Mouse (Mus musculus) neutrophil, adult 59 days (primary cell): Measurements from ENCODE around the gene Olfr846. TPM values are rescaled to one million over a fixed set of nuclear protein-coding genes. Genes with fewer than 3 reads are reported as not detected.

Experiments
- total RNA-seq, 2 experiments: library from RNA; stranded (reverse); gene quantifications; 1 replicate in 1 of 2; 2 replicates in 1 of 2; pipeline ENCODE4 v1.2.4; 2023

The Olfr846 gene
- total RNA-seq, result not detected

DNA sequence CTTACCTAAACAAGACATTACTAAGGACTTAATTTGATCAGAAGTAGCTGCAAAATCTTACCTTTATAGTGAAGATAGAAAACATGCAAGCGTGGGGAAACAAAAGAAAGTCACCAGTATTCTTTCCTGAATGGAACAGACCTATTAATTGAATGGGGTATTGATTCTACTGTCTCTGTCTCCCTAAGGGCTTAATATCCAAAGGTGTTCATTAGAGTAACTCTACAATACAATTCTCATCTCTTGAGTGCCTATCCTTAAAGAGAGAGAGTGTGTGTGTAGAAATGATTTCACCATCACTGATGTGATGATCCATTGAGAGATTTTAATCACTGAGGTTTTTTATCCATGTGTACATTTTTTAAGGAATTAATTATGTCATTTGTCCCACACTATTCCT, at the start of gene Olfr846:
Gene Olfr846, minus strand, starts transcription at position 101 of the 400 bp plus-strand sequence.

DNA sequence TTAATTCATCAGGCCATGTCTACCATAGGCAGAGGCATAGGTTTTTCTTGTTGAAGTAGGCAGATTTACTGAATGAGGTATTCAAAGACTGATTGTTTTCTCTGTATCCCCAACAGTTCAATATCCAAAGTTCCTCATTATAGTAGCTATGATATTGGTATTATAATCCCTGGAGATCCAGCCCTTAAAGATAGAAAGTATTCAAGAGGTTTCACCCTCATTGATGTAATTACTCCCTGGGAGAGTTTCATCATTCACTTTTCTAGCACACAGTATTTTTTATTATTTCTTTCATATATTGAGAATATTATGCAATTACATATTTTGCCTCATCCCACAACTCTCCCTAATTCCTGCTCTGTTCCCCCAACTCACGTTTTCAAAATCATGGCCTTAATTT, 14.8 kb upstream of the Olfr846 start, which contains the start of gene Olfr847:
Gene Olfr847, minus strand, starts transcription at position 101 of the 400 bp plus-strand sequence.

DNA sequence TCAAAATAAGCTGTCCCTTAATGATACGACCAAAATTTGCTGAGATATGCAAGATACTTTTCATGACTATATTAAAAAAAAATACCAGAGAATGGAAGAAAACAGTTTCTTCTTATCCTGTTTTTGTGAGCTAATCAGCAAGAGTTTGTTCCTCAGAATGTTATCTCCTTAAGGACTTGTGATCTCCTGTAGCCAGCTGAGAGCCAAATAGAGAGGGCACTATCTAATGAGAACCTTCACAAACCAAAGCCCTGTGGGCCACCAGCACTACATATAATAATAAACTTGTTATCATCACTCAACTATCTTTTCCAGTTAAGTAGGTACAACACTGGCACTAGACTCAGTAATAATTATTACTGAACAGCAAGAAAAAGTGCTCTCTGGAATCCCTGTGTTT, 27.6 kb downstream of the Olfr846 start, which contains the start of gene Olfr845:
Gene Olfr845, plus strand, starts transcription at position 301 of the 400 bp plus-strand sequence.

DNA sequence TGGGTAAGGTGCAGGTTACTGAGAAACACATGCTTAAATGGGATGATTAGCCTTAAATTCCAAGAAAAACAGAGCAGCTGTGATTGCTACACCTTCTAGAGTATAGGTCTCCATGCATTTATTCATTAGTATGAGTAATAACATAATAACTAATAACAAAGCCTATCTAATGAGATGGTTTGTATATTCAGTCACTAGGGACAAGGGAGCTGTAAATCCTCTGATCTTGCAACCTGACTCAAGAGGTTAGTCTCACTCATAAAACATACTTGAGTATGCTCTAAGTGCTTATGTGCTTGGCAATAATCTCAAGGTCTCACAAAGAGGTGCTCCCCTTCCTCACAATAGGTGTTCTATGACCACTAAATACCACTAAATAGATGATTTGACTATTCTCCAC, 47.8 kb downstream of the Olfr846 start, which contains the start of gene Olfr844:
Gene Olfr844, plus strand, starts transcription at position 301 of the 400 bp plus-strand sequence.

Other genes starting within 250 kb of the Olfr846 start
- gene Olfr836, start 243.6 kb downstream of the Olfr846 start, total RNA-seq, result not detected
- gene Olfr837, start 227.7 kb downstream of the Olfr846 start, total RNA-seq, result not detected
- gene Olfr839-ps1, start 186.7 kb downstream of the Olfr846 start, total RNA-seq, result not detected
- not detected for gene Olfr843, start 112.0 kb downstream of the Olfr846 start, total RNA-seq
- not detected for gene Olfr844, start 47.7 kb downstream of the Olfr846 start, total RNA-seq
- gene Olfr845, start 27.5 kb downstream of the Olfr846 start, total RNA-seq, result not detected
- not detected for gene Olfr847, start 14.7 kb upstream of the Olfr846 start, total RNA-seq
- not detected for gene Olfr849, start 76.3 kb upstream of the Olfr846 start, total RNA-seq
- gene Olfr850, start 114.2 kb upstream of the Olfr846 start, total RNA-seq, result not detected
- not detected for gene Olfr851, start 129.3 kb upstream of the Olfr846 start, total RNA-seq
- gene Olfr853, start 177.1 kb upstream of the Olfr846 start, total RNA-seq, result not detected
- gene Olfr854, start 203.4 kb upstream of the Olfr846 start, total RNA-seq, result not detected
- not detected for gene Olfr855, start 218.6 kb upstream of the Olfr846 start, total RNA-seq